Mouse (Mus musculus) mouse trophoblast stem cell (cell line): ENCODE measurements around the gene Fxyd7.

Experiments
- in situ Hi-C, 2 experiments: fragments of 300-500 bp; cut with MseI, MboI; formaldehyde crosslinking; loops; 2 replicates in 1 of 2; 3 replicates in 1 of 2; pipeline ENCODE4 v1.15.1; 2025

Fxyd7 gene

DNA sequence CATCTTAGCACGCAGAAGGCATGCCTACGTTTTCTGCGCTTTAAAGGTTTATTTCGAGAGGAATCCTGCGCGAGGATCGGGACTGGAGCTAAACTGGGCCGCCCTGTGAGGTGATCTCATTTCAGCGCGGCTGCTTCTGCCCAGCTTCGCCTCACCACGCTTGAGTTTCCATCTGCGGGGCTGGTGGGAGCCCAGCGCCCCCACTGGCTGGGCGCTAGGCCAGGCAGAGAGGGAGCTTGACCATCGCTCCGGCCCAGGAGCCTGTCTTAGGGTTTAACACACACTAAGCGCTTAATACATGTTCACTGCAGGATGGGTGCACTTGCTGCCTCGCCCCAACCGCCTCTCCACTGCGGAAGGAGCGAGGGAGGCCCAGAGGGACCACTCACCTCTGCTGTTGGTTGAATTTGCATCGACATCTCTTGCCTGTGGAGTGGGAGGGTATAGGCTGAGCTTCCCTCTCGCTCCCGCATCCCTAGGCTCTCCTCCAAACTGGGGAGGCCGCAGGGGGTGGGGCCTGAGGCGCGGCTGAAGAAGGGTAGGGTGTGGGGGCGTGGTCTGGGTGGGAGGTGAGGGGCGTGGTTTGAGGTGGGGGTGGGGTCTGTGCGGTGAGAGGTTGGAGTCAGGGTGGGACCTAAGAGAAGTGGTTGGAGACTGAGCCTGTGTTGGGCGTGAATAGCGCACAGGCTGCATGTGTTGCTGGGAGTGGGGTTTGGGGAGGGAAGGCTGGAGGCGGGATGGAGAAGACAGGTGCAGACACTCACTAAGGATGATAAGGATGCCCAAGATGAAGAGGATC lies 1.6 kb upstream of the Fxyd7 start:
- in situ Hi-C loops: no loop called here

DNA sequence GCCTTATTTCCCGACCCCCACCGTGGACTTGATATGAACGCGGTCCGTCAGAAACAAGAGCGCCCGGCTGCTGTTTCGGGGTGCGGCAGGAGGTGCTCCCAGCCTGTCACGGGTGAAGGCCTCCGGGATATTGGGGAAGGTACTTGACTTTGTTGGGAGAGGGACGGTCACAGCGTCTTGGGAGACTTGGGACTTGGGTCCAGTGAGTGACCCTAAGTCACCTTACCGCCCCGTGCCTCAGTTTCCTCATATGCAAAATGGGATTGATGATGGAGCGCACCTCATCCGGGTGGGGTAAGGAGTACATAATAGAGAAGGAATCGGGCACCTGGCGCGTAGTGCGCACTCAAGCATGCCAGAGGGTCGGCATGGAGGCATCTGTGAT lies 976 bp upstream of the Fxyd7 start:
- in situ Hi-C loops: no loop called here

DNA sequence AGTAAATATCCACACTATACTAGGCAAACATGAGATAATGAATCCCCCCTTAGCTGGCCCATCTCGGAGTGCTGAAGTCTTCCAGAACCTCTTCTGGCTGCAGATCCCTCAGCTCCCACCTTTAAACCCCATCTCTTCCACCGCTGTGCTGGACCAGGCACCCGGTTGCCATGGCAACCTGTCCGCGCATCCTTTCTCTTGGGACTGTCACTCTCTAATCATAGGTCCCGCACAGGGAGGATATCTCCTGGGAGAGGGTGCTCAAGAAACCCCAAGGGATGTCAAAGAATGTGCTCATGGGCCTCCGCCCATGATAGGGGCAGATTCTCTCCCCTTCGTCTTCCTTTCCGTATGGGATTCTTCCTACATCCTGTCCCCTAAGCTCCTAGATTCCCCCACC lies 346 bp downstream of the Fxyd7 start:
- in situ Hi-C loops: no loop called here

DNA sequence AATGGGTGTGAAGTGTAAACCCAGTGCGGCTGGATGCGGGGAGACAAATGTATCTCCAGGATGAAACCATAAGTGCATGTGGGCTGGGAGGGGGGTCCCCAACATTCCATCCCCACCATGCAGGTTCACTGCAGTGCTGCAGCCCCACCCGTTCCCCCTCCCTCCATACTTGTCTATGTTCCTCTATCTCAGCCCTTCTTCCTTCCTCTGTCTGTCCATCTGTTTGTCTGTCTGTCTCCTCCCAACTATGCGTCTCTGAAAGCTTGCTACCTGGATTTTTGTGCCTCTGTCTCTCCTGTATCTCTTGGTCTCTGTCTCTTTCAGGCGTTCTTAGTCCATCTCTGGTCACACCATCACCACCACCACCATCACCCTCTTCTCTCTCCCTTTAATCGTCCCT lies 780 bp downstream of the Fxyd7 start:
- in situ Hi-C loops: no loop called here

DNA sequence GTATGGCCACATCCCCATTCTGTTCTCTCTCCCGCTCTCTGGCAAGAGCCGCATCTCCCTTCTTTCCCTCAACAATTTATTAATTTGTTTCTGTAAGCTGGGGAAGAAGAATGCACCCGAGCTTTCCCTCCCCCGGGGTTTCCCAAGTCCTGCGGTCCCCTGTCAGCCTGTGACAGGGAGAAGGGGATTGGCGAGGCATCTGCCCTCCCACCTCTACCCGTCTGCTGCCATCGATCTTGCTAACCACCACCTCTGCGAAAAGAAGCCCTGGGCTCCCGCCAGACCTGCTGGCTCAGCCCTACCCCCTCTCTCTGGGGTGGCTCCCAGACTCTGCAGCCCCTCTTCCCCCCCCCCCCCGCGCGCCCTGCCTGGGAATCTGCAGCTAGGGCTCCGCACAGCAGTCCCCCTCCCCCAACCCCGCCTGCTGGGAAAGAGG lies 1.4 kb downstream of the Fxyd7 start:
- in situ Hi-C loops: no loop called here

DNA sequence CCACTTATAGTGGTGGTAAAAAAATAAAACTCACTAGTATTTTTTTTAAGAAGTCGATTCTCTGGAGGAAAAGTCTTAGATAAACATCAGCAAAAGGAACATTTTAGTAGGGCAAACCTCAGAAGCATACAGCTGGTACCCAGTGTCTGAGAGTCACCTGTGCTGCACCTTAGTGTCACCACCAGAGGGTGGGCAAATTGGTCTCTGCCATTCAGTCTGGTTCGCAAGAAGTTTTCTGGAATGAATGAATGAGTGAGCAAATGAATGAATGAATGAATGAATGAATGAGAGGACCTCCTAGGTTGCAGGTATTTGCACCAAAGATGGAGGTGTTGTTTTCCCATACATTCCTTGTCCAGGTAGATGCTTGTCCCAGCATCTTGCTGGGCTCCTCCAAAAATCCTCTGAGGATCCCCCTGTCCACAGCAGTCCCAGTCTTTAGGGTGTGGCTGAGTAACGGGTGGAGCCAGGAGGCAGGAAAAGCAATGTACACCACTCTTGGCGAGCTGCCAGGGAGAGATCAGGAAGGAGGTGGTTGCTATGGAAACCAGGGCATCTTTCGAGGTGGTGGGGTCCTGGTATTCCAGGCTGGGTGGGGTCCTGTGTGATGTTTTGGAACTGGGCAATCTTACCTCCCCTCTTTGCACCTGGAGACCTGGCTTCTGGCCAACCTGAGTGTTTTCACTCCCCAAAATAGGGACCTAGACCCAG lies 2.0 kb downstream of the Fxyd7 start:
- in situ Hi-C loops: no loop called here

DNA sequence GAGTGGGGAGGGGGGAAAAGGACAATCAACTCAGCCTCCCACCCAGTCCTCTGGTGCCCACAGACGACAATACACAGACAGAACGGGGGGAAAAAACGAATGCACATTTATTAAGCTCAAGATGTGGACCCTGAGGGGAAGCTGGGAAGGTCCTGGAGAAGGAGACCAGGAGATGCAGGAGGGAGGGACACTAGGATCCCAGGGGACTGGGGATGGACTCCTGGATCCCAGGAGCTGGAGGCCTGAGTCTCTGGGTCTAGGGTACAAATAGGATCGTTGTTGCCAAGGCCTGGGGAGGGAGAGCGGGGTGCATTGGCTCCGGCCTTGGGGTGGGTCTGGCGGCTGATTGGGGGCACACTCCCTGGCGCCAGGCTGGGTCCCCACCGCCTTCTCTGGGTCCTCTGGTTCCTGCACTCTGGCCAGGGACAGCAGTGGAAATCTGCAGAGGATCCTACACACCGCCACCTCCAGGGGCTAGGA lies 8.8 kb downstream of the Fxyd7 start, which contains the start of gene Fxyd5:
Gene Fxyd5, minus strand, starts transcription at position 51 of the 480 bp plus-strand sequence.
- in situ Hi-C loops: no loop called here

DNA sequence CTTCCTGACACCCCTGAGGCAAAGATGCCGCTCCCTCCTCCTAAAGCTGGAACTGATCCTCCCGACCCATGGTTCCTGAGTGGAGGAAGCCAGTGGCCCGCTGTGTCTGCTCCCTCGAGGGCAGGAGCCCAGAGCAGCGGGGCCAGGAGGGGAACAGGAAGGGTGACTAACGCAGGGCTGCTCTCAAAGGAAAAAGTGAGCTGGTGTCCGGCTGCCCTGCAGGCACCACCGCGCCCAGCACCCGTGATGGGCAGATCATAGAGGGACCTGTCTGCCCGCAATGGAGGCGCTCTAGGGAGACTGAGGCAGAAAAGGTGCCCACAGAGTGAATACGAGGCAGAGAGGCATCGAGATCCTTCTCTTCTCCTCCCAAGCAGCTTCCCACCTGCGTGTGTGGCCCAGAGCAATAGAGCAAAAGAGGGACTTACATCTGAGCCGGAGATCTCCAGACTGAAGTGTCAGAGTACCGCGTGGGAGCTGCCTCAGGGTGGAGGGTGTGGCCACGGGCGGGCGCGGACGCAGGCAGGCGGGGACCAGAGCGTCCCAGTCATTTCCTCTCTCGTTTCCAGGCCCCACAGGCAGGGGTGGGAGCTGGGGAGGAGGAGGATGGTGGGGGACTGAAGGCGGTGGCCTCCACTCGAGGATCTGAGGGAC lies 9.5 kb downstream of the Fxyd7 start:
- in situ Hi-C loops: no loop called here

DNA sequence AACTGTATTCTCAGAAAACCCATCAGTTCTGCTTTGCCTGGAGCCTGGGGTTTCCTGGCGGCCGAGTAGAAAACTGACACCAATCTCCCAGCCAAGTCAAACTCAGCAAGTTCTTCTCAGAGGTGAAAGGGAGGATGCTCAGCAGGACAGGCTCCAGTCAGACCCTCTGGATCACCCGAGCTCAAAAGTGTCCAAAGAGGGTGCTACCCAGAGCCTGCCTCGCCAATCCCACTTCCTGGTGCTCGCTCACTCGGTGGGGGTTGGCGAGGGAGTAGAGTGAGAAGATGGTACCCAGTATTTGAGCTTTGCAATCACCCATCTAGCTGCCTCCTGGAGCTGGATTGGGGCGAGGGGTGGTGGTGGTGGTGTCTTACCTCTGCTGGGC lies 10.3 kb downstream of the Fxyd7 start:
- in situ Hi-C loops: no loop called here

DNA sequence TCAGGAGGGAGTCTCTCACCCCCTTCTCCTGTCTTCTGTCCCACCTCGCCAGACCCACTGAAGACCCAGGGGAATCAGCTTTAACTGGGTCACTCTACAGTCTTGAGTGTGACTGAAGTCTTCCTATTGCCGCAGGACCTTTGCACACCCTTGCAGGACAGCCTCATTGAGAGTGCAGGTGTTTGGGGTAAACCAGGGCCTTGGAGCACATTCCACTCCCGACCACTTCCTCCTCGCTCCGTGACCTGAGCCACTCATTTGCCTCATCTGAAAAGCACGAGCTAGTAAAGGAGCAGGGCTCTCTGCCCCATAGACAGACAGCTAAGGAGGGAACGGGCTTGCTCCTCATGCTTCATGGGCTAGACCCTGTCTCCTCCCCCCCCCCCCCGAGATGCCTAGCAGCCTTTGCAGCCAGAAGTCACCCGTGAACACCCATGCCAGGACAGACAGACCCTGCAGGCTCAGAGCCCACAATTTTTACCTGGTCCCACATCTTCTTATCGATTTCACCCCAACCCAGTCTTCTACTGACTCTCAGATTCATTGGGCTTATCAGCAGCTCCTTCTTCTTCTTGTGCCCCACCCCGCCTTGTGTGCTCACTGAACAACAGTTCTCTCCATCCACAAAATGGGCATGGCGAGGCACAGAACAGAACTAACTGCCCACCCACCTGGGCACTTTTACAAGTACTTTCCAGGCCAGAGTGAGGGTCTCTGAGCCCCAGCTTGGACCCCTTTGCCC lies 10.8 kb downstream of the Fxyd7 start:
- in situ Hi-C loops: no loop called here

DNA sequence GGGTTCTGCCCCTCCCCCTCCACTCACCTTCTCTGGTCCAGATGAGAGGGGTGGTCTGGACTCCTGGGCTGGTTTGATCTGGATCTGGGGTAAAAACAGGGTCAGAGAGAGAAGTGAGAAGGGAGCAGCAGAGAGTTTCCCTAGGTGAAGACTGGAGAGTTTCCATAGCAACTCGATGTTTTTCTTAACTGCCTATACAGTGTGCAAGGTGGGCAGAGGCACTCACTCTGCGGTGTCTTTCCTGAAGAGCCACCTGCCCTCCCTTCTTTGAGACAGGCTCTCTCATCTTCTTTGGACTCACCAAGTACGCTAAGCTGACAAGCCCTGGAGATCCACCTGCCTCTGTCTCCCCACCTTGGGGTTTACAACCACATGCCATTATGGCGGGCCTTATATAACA lies 12.3 kb downstream of the Fxyd7 start:
- in situ Hi-C loops: no loop called here

DNA sequence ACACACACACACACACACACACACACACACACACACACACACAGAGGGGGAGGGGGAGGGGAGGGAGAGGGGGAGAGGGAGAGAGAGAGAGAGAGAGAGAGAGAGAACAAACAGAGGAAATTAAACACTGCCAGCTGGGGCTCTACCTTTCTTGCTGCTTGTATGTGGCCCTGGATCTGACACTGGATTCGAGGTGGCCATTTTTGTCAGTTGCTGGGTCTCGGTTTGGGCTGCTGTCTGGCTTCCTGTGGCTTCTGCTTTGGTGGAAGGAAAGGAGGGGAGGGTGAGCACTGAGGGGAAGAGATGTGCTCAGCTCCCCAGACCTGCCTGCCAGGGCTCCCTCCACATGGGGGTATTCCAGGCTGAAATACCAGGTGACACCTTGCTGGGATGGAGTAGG lies 13.6 kb downstream of the Fxyd7 start:
- in situ Hi-C loops: no loop called here

DNA sequence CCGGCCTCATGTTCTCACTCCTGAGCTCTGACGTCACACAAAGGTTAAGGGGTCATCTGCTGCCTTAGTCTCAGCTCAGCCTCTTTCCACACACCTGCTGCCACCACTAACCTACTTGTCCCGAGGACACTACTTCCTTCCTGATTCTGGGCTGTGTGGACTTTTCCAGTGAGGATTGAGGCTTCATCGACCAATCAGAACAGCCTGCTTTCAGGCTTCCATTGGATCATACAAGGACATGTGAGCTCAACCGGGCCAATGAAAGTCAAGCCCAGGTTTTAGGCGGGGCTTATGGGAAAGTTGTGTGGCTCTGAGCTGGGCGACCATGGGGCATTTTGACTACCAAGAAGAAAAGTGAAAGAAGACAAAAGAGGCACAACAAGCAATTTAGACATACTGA lies 14.3 kb downstream of the Fxyd7 start:
- in situ Hi-C loops: no loop called here

DNA sequence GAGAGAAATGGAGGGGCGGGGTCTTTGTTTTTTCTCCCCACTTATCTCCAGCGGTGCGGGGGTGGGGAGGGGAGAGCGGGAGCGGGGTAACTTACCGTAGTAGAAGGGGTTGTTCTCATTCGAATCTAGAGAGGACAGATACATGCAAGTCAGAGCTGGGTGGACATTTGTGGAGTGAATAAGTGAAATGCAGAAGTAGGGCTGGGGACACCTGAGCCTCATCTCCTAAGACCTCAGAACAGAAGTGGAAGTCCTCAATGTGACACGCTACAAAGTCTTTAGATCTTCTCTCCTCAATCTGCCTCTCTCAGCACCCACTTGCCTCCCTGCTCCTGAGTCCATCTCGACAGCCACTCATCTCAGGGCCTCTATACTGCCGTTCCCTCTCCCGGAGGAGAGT lies 16.0 kb downstream of the Fxyd7 start:
- in situ Hi-C loops: no loop called here

DNA sequence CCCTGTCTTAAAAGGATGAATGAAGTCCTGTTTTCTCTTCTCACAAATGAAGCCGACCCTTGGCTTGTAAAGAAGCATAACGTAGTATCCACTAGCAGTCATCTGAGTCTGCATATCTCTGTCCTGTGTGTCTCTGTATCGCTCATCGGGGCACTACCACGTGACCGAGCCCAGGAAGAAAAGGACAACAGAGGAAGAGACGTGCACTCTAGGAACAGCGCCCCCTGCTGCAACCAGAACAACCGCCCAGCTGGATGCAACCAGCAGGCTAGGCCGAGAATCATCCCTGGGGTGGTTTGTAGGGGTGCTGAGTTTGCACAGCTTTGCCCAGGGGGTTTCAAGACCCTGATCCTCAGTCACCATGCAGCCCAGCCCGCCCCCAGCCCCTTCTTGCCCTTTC lies 16.5 kb downstream of the Fxyd7 start:
- in situ Hi-C loops: no loop called here

DNA sequence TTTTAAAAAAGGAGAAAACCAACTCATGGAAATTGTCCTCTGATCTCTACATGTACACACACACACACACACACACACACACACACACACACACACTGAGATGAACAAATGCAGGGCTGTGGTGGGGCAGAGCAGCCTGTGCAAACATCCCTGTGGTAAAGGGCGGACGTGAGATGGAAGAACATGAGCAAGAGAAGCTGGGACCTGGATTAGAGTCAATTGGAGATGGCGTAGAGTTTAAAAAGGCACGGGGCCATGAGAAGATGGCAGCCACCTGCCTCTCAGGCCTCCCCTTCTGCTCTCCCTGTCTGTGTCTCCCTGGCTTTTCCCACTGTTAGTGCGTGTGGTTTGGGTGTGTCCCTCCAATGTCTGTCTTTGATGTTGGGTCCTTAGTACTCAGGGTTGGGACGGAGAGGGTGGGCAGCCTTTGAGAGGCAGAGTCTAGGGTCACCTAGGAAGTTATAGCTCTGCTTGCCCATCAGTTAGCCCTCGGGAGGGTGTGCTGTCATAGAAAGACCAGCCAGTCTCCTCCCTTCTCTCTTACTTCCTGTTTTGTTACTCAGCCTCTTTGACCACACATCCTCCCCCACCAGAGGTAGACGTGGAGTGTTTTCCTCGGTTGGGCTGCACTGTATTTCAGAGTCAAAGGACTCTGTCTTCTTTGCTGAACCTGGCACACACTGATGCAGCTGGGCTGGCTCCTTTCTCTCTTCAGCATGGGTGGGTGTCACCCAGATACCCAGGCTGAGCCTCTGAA lies 17.7 kb downstream of the Fxyd7 start:
- in situ Hi-C loops: no loop called here

DNA sequence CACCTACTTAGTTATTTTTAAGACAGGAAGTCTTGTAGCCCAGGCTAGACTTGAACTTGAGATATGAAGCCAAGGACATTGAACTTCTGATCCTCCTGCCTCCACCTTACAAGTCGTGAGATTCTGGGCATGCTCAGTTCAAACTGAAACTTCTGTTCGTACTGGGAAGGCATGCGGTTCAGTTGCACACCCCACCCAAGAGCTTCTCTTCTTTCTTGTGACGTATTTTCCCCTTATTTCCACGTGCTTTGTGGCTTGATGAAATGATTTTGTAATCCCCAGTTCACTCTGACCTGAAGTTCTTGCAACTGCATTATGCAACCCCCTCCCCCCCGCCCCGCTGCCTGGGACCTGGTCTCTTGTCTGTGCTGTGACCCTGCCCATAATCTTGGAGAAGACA lies 19.5 kb downstream of the Fxyd7 start:
- in situ Hi-C loops: no loop called here

DNA sequence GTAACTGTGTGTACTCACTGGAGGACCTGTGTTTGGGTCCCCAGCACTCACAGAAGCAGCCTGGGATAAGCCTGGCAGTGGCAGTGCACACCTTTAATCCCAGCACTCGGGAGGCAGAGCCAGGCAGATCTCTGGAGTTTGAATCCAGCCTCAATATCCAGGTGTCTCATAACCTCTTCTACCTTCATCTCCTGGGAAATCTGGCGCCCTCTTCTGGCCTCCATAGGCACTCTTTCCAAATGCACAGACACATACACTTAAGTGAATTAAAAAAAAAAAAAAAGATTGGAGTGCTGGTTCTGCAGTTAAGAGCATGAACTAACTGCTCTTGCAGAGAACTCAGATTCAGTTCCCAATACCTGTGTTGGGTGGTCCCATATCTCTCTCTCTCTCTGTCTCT lies 20.6 kb downstream of the Fxyd7 start:
- in situ Hi-C loops: no loop called here

DNA sequence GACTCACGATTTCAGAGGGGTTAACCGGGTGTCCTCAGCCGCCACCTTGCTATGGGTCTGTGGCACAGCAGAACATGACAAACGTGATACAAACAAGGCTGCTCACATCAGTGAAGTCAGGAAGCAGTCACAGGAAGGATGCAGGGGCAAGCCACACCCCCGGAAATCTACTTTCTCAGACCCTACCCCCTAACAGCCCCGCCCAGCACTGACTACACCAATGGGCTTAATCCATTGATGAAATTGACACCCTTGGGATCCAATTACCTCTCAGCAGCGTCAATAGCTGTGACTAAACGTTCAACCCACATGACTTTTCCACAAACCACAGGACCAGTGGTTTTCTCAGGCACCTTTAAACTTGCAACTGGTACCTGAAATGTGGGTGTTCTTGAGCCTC lies 22.7 kb downstream of the Fxyd7 start:
- in situ Hi-C loops: no loop called here

DNA sequence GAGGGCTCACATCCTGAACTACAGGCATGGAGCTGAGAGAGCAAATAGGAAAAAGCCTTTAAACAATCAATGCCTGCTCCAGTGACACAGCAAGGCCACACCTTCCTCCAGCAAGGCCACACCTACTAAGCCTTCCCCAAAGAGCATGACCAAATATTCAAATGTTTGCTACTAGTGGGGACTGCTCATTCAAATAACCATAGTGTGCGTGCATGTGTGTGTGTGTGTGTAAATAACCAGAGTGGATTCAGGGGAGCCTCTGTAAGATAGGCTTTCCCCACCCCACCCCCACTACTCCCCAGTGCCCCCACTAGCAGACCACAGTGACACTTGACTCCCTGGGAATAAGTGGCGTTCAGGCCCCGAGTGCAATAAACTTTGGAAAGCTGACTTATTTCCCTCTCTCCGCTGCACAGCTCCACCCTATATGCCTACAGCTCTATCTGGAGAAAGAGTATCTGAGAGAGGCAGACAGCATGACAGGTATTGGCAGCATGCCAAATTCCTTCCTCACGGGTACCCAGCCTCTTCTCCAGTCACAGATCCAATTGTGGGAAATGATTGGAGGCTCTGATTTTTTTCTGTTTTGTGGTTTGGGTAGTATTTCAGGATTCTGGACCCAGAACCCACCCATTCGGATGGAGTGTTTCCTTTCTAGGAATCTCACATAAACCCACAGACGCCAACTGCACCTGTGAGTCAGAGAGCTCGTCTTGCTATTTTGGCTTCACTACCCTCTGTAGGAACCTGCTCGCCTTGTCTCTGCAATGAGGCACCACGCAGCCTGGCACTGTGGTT lies 34.0 kb downstream of the Fxyd7 start:
- in situ Hi-C loops: no loop called here
